Mouse (Mus musculus): Measurements from ENCODE around the gene Kmt2e. TPM values are rescaled to one million over a fixed set of nuclear protein-coding genes. Genes with fewer than 3 reads are reported as not detected.
"Not testable (repeated sequence)": the region's sequence is repeated elsewhere in the genome, so short reads cannot be mapped to it uniquely, and the experiment has no call there.

The Kmt2e gene
- total RNA-seq, 2 experiments from 2014 or later = 20.5 to 24.2 TPM

GRCm38 (mm10) chr5:23501582-23502316, 67.5 kb downstream of the Kmt2e start:
- DNase-seq = no peak

GRCm38 (mm10) chr5:23502317-23502937, 68.2 kb downstream of the Kmt2e start:
- no peak for DNase-seq

GRCm38 (mm10) chr5:23505578-23505977, 71.3 kb downstream of the Kmt2e start:
- DNase-seq = no peak

GRCm38 (mm10) chr5:23507210-23507609, 73.0 kb downstream of the Kmt2e start:
- no peak for DNase-seq

- DNase-seq = no peak
These were observed 74.4 kb downstream of the Kmt2e start for GRCm38 (mm10) chr5:23508630-23509029.

GRCm38 (mm10) chr5:23511456-23511855, 77.2 kb downstream of the Kmt2e start:
- DNase-seq = no peak

GRCm38 (mm10) chr5:23512556-23512955, 78.3 kb downstream of the Kmt2e start:
- no peak for DNase-seq

GRCm38 (mm10) chr5:23513468-23513867, 79.2 kb downstream of the Kmt2e start:
- DNase-seq = no peak

- no peak for DNase-seq
These were observed 80.8 kb downstream of the Kmt2e start for GRCm38 (mm10) chr5:23515038-23515437.

- no peak for DNase-seq
These were observed 82.7 kb downstream of the Kmt2e start for GRCm38 (mm10) chr5:23516962-23517361.

- DNase-seq = no peak
These were observed 83.6 kb downstream of the Kmt2e start for GRCm38 (mm10) chr5:23517839-23518238.

- no peak for DNase-seq
These were observed 84.4 kb downstream of the Kmt2e start for GRCm38 (mm10) chr5:23518673-23519072.

- no peak for DNase-seq
These were observed 85.4 kb downstream of the Kmt2e start for GRCm38 (mm10) chr5:23519679-23520078.

GRCm38 (mm10) chr5:23521645-23522044, 87.4 kb downstream of the Kmt2e start:
- DNase-seq = no peak

- DNase-seq = no peak
These were observed 89.7 kb downstream of the Kmt2e start for GRCm38 (mm10) chr5:23523936-23524335.

- no peak for DNase-seq
These were observed 90.4 kb downstream of the Kmt2e start for GRCm38 (mm10) chr5:23524621-23525020.

- DNase-seq = no peak
These were observed 96.9 kb downstream of the Kmt2e start for GRCm38 (mm10) chr5:23531100-23531499.

- no peak for DNase-seq
These were observed 97.4 kb downstream of the Kmt2e start for GRCm38 (mm10) chr5:23531541-23532096.

GRCm38 (mm10) chr5:23535692-23536091, 101.5 kb downstream of the Kmt2e start:
- no peak for DNase-seq

GRCm38 (mm10) chr5:23551687-23552086, 117.4 kb downstream of the Kmt2e start:
- peak; percentile 12 for DNase-seq

GRCm38 (mm10) chr5:23553338-23553737, 119.1 kb downstream of the Kmt2e start:
- DNase-seq = not testable (repeated sequence)
